Mouse (Mus musculus) testis, adult 2 months (tissue): ENCODE measurements at regions not wholly inside any gene's neighbourhood (a gene's known extent, or its start where the extent isn't known, plus 50 kb on each side); places are given as distances from the start of the nearest gene placed in this dataset.

Experiments used
- CTCF ChIP-seq: fragments of 200-500 bp; IDR thresholded peaks from 2 replicates; pipeline ENCODE4 v1.5.1; 2012; ENCODE audit warnings: low read depth, mild to moderate bottlenecking, inconsistent platforms, low read length, moderate library complexity; ENCODE audit not compliant: control insufficient read depth, insufficient read depth, insufficient replicate concordance
- POLR2A ChIP-seq: fragments of 200-500 bp; IDR thresholded peaks from 2 replicates; pipeline ENCODE4 v1.6.1; 2012; ENCODE audit warnings: low read depth, mild to moderate bottlenecking, inconsistent platforms, low read length, moderate library complexity; ENCODE audit not compliant: control insufficient read depth

DNA sequence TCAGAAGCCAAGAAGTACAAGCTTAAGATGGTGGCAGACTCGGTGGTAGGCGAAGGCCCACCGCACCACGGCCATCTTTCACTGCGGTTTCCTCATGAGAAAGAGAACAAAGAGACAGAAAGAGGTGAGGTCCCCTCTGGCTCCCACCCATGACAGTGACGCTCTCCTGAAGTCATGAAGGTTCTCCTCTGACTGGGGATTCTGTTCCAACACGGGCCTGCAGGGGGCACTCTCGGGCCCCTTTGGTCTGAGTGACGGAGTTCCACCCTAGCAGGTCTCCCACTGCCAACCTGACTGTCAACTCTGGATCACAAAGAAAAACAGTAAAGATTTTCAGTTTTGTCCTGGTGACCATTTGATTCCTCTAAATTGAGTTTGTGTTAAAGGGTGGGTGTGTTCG, 182.9 kb upstream of the Ipo5 start:
- TF ChIP-seq CTCF (peak; percentile 52; the same call in 1 of the 2 replicates), POLR2A (no peak)
